Mouse (Mus musculus) ES-E14 (cell line): ENCODE results near the gene Cd6. TPM values are rescaled to one million over a fixed set of nuclear protein-coding genes. Genes with fewer than 3 reads are reported as not detected.

ENCODE experiments used
- DNase-seq: peaks from one replicate; pipeline ENCODE4 v3.0.0-alpha.2; 2013; ENCODE audit warnings: low read depth, low spot score
- H3K27ac ChIP-seq: 2 replicates; pipeline ENCODE4 v1.5.1; 2012; ENCODE audit warnings: low read depth, mild to moderate bottlenecking, low read length, moderate library complexity, mixed read lengths; ENCODE audit not compliant: poor library complexity, insufficient read depth, severe bottlenecking
- H3K36me3 ChIP-seq: 2 replicates; pipeline ENCODE4 v1.6.1; 2012; ENCODE audit warnings: mild to moderate bottlenecking, low read length, moderate library complexity, mixed read lengths; ENCODE audit not compliant: control insufficient read depth, poor library complexity, insufficient read depth, severe bottlenecking
- H3K4me1 ChIP-seq, 2 experiments: fragments of 150-350 bp in 1 of 2; sonication (generic) in 1 of 2; 2 replicates each; pipeline ENCODE4 v1.6.1; 2012; ENCODE audit warnings: low read length in 2 of 2, mild to moderate bottlenecking in 1 of 2, mixed read lengths in 1 of 2; ENCODE audit not compliant: control insufficient read depth in 2 of 2, insufficient read depth in 2 of 2, poor library complexity in 1 of 2
- H3K4me3 ChIP-seq, 2 experiments: fragments of 150-350 bp in 1 of 2; sonication (generic) in 1 of 2; 2 replicates each; pipeline ENCODE4 v1.5.1; 2012; ENCODE audit warnings: low read length in 2 of 2, low read depth in 1 of 2, mild to moderate bottlenecking in 1 of 2, mixed read lengths in 1 of 2; ENCODE audit not compliant: insufficient read depth in 1 of 2, poor library complexity in 1 of 2, severe bottlenecking in 1 of 2
- H3K9ac ChIP-seq: 2 replicates; pipeline ENCODE4 v1.6.1; 2012; ENCODE audit warnings: low read depth, mild to moderate bottlenecking, low read length, mixed read lengths; ENCODE audit not compliant: poor library complexity, insufficient read depth, severe bottlenecking
- H3K9me3 ChIP-seq: fragments of 150-350 bp; sonication (generic); 2 replicates; pipeline ENCODE4 v1.6.1; 2012; ENCODE audit warnings: low read depth, mild to moderate bottlenecking, low read length; ENCODE audit not compliant: control insufficient read depth, insufficient read depth
- CHD2 ChIP-seq: IDR thresholded peaks from 2 replicates; pipeline ENCODE4 v1.6.1; 2014; ENCODE audit warnings: mild to moderate bottlenecking, low read depth, low read length, inconsistent platforms
- HCFC1 ChIP-seq: IDR thresholded peaks from 2 replicates; pipeline ENCODE4 v1.6.1; 2012; ENCODE audit warnings: low read length, inconsistent platforms, borderline replicate concordance; ENCODE audit not compliant: insufficient read depth
- MAFK ChIP-seq: IDR thresholded peaks from 2 replicates; pipeline ENCODE4 v1.6.1; 2014; ENCODE audit warnings: mild to moderate bottlenecking, low read depth, low read length, inconsistent platforms; ENCODE audit not compliant: insufficient read depth
- ZC3H11A ChIP-seq: IDR thresholded peaks from 2 replicates; pipeline ENCODE4 v1.6.1; 2012; ENCODE audit warnings: low read depth, mild to moderate bottlenecking, inconsistent platforms, low read length, borderline replicate concordance
- ZNF384 ChIP-seq: IDR thresholded peaks from 2 replicates; pipeline ENCODE4 v1.6.1; 2012; ENCODE audit warnings: low read depth, low read length, inconsistent platforms
- in situ Hi-C, 2 experiments: fragments of 600-800 bp; cut with MboI; formaldehyde crosslinking; loops; one replicate each; pipeline ENCODE4 v1.15.1; 2025; ENCODE audit warnings: low sequenced_read_pairs in 2 of 2, inconsistent platforms in 1 of 2; ENCODE audit not compliant: unreplicated experiment in 2 of 2
- total RNA-seq: library from RNA; depleted of rRNA; stranded (reverse); fragments of 300-350 nt; gene quantifications from 2 replicates; pipeline ENCODE4 v1.2.3, GENCODE M21; 2012

The Cd6 gene
- total RNA-seq, 1 experiment = 3.4 TPM

- Histone ChIP-seq H3K4me3 (no peak overlapping the region), H3K9me3 (no peaks in the 10 kb centered on the region), H3K36me3 (no peaks in the 10 kb centered on the region), H3K4me1 (peaks cover 2% of the 10 kb centered on the region in 2 experiments; a peak in 2 of 4 replicates), H3K27ac (no peak overlapping the region), H3K9ac (no peak overlapping the region)
- DNase-seq = no peak
- no peak for TF ChIP-seq MAFK
- no peak for TF ChIP-seq ZNF384
- no peak for TF ChIP-seq CHD2
- TF ChIP-seq HCFC1 = no peak
- in situ Hi-C loops = no loop called here
These were observed 44.9 kb downstream of the Cd6 start for GRCm38 (mm10) chr19:10784796-10785459.

- Histone ChIP-seq H3K4me1 (peaks cover 2% of the 10 kb centered on the region in 2 experiments; a peak in 2 of 4 replicates), H3K9me3 (no peaks in the 10 kb centered on the region), H3K9ac (no peak overlapping the region), H3K36me3 (no peaks in the 10 kb centered on the region), H3K4me3 (no peak overlapping the region), H3K27ac (no peak overlapping the region)
- TF ChIP-seq ZNF384 (no peak), ZC3H11A (no peak), MAFK (no peak), CHD2 (no peak), HCFC1 (no peak)
- DNase-seq = no peak
- in situ Hi-C loops = no loop called here
These were observed 45.8 kb downstream of the Cd6 start for GRCm38 (mm10) chr19:10784061-10784460.

GRCm38 (mm10) chr19:10783168-10783567 is 46.7 kb downstream of the Cd6 start:
- H3K9me3 ChIP-seq = no peaks in the 10 kb centered on the region
- H3K36me3 ChIP-seq = no peaks in the 10 kb centered on the region
- H3K4me3 ChIP-seq = no peak overlapping the region
- TF ChIP-seq HCFC1 = no peak
- TF ChIP-seq ZNF384 = no peak
- TF ChIP-seq ZC3H11A = no peak
- TF ChIP-seq CHD2 = no peak
- no peak for TF ChIP-seq MAFK
- in situ Hi-C loops = no loop called here
- H3K4me1 ChIP-seq = peaks cover 2% of the 10 kb centered on the region in 2 experiments; a peak in 2 of 4 replicates
- H3K9ac ChIP-seq = no peak overlapping the region
- no peak for DNase-seq
- no peak overlapping the region for H3K27ac ChIP-seq

GRCm38 (mm10) chr19:10781641-10782040 is 48.2 kb downstream of the Cd6 start:
- H3K27ac ChIP-seq = no peak overlapping the region
- no peak for TF ChIP-seq HCFC1
- no peak for TF ChIP-seq ZC3H11A
- TF ChIP-seq ZNF384 = no peak
- no peak for TF ChIP-seq MAFK
- TF ChIP-seq CHD2 = no peak
- no peaks in the 10 kb centered on the region for H3K9me3 ChIP-seq
- no peak for DNase-seq
- H3K9ac ChIP-seq = no peak overlapping the region
- H3K4me1 ChIP-seq = peaks cover 2% of the 10 kb centered on the region in 2 experiments; a peak in 2 of 4 replicates
- H3K4me3 ChIP-seq = no peak overlapping the region
- in situ Hi-C loops = no loop called here
- no peaks in the 10 kb centered on the region for H3K36me3 ChIP-seq

GRCm38 (mm10) chr19:10776906-10777305 is 53.0 kb downstream of the Cd6 start:
- Histone ChIP-seq H3K9me3 (no peaks in the 10 kb centered on the region), H3K4me3 (no peak overlapping the region), H3K9ac (no peak overlapping the region), H3K36me3 (no peaks in the 10 kb centered on the region), H3K4me1 (no peaks in the 10 kb centered on the region), H3K27ac (no peak overlapping the region)
- in situ Hi-C loops = no loop called here
- no peak for DNase-seq
- TF ChIP-seq ZC3H11A = no peak
- no peak for TF ChIP-seq MAFK
- TF ChIP-seq CHD2 = no peak
- TF ChIP-seq HCFC1 = no peak
- TF ChIP-seq ZNF384 = no peak
